Mouse (Mus musculus) hindbrain, embryonic 11.5 days (tissue): ENCODE measurements around the gene Slco1a5. TPM values are rescaled to one million over a fixed set of nuclear protein-coding genes. Genes with fewer than 3 reads are reported as not detected.

Experiments
- ATAC-seq: fragments of 200-750 bp; cut with Nextera tagmentation; 2 replicates; pipeline ENCODE4 v1.8.0; 2017; ENCODE audit warnings: mild to moderate bottlenecking, moderate TSS enrichment, moderate library complexity; ENCODE audit not compliant: low FRiP score
- DNase-seq: peaks from one replicate; pipeline ENCODE4 v3.0.0-alpha.2; 2015; ENCODE audit warnings: low spot score
- H3K27ac ChIP-seq: fragments of 300-500 bp; sonication (generic); 2 replicates; pipeline ENCODE4 v1.5.1; 2014; ENCODE audit warnings: mild to moderate bottlenecking, low read depth, low read length
- H3K27me3 ChIP-seq: fragments of 300-500 bp; sonication (generic); 2 replicates; pipeline ENCODE4 v1.6.1; 2014; ENCODE audit warnings: mild to moderate bottlenecking, low read length, moderate library complexity, mixed read lengths; ENCODE audit not compliant: control insufficient read depth, insufficient read depth
- H3K36me3 ChIP-seq: fragments of 300-500 bp; sonication (generic); 2 replicates; pipeline ENCODE4 v1.6.1; 2014; ENCODE audit warnings: mild to moderate bottlenecking, low read length, moderate library complexity, mixed read lengths; ENCODE audit not compliant: control insufficient read depth, insufficient read depth
- H3K4me1 ChIP-seq: fragments of 300-500 bp; sonication (generic); replicated peaks from 2 replicates; pipeline ENCODE4 v1.6.1; 2014; ENCODE audit warnings: low read length, mixed read lengths; ENCODE audit not compliant: control insufficient read depth, insufficient read depth
- H3K4me2 ChIP-seq: fragments of 300-500 bp; sonication (generic); replicated peaks from 2 replicates; pipeline ENCODE4 v1.6.1; 2014; ENCODE audit warnings: mild to moderate bottlenecking, low read depth, low read length
- H3K4me3 ChIP-seq: fragments of 300-500 bp; sonication (generic); 2 replicates; pipeline ENCODE4 v1.5.1; 2014; ENCODE audit warnings: low read depth, low read length
- H3K9ac ChIP-seq: fragments of 300-500 bp; sonication (generic); 2 replicates; pipeline ENCODE4 v1.6.1; 2014; ENCODE audit warnings: low read depth, low read length
- H3K9me3 ChIP-seq: fragments of 300-500 bp; sonication (generic); 2 replicates; pipeline ENCODE4 v1.6.1; 2016; ENCODE audit warnings: low read length; ENCODE audit not compliant: control insufficient read depth
- WGBS: fragments of 180-500 bp; shearing (Covaris S2); extraction: QIAGEN DNeasy Blood & Tissue Kit; methylation state at CpG from one replicate; pipeline ENCODE4 v1.1.7; 2014; 5-methylcytosine and 5-hydroxymethylcytosine counted together
- polyA plus RNA-seq: library from polyadenylated mRNA; unstranded; fragments of >200 nt; fragmentation: Nextera tagmentation; extraction: Ambion mirVana; gene quantifications from 2 replicates; pipeline ENCODE4 v1.2.1, GENCODE M21; 2014

Slco1a5 gene
- 0.65 and 0.80 TPM in 2 replicates for polyA plus RNA-seq

- no peak within 1 kb of the TSS for H3K27ac ChIP-seq
- no peak within 1 kb of the TSS for H3K9ac ChIP-seq
- H3K36me3 ChIP-seq: no peaks in the 10 kb centered on the region
- H3K9me3 ChIP-seq: no peaks in the 10 kb centered on the region
- no peak within 1 kb of the TSS for H3K4me2 ChIP-seq
- DNase-seq (no peak), ATAC-seq (no peak)
- WGBS: 26% methylated on average over 4 of the region's 4 CpGs
- H3K27me3 ChIP-seq: no peaks in the 10 kb centered on the region
- H3K4me3 ChIP-seq: no peak within 1 kb of the TSS
- H3K4me1 ChIP-seq: no peaks in the 10 kb centered on the region
These were observed at the start of gene Slco1a5 for GRCm38 (mm10) chr6:142322881-142323280. Gene Slco1a5, minus strand, starts transcription at chr6:142322981.

- ATAC-seq (no peak), DNase-seq (no peak)
- no peak overlapping the region for H3K4me2 ChIP-seq
- no peak overlapping the region for H3K4me3 ChIP-seq
- WGBS: 95% methylated on average over 3 of the region's 3 CpGs
- no peaks in the 10 kb centered on the region for H3K9me3 ChIP-seq
- H3K27ac ChIP-seq: no peak overlapping the region
- H3K4me1 ChIP-seq: no peaks in the 10 kb centered on the region
- H3K9ac ChIP-seq: no peak overlapping the region
- no peaks in the 10 kb centered on the region for H3K27me3 ChIP-seq
- H3K36me3 ChIP-seq: no peaks in the 10 kb centered on the region
These were observed 46.8 kb upstream of the Slco1a5 start for GRCm38 (mm10) chr6:142369568-142369967.

GRCm38 (mm10) chr6:142367565-142367964, 44.8 kb upstream of the Slco1a5 start:
- ATAC-seq (no peak), DNase-seq (no peak)
- Histone ChIP-seq H3K27me3 (no peaks in the 10 kb centered on the region), H3K4me1 (no peaks in the 10 kb centered on the region), H3K9me3 (no peaks in the 10 kb centered on the region), H3K36me3 (peaks cover 3% of the 10 kb centered on the region; the same call in 1 of the 2 replicates), H3K9ac (no peak overlapping the region), H3K27ac (no peak overlapping the region), H3K4me2 (no peak overlapping the region), H3K4me3 (no peak overlapping the region)
- 87% methylated on average over 3 of the region's 3 CpGs for WGBS

GRCm38 (mm10) chr6:142366473-142367018, 43.8 kb upstream of the Slco1a5 start:
- DNase-seq (no peak), ATAC-seq (no peak)
- WGBS: 95% methylated on average over 10 of the region's 10 CpGs
- no peak overlapping the region for H3K9ac ChIP-seq
- H3K4me1 ChIP-seq: no peaks in the 10 kb centered on the region
- no peak overlapping the region for H3K4me3 ChIP-seq
- peaks cover 3% of the 10 kb centered on the region; the same call in 1 of the 2 replicates for H3K36me3 ChIP-seq
- no peak overlapping the region for H3K27ac ChIP-seq
- H3K4me2 ChIP-seq: no peak overlapping the region
- H3K27me3 ChIP-seq: no peaks in the 10 kb centered on the region
- no peaks in the 10 kb centered on the region for H3K9me3 ChIP-seq

- no peak overlapping the region for H3K4me3 ChIP-seq
- DNase-seq: no peak
- H3K9ac ChIP-seq: no peak overlapping the region
- ATAC-seq: no peak
- H3K4me1 ChIP-seq: no peaks in the 10 kb centered on the region
- H3K9me3 ChIP-seq: no peaks in the 10 kb centered on the region
- H3K36me3 ChIP-seq: peaks cover 3% of the 10 kb centered on the region; the same call in 1 of the 2 replicates
- no peak overlapping the region for H3K27ac ChIP-seq
- H3K4me2 ChIP-seq: no peak overlapping the region
- WGBS: 89% methylated on average over 8 of the region's 8 CpGs
- H3K27me3 ChIP-seq: no peaks in the 10 kb centered on the region
These were observed 43.1 kb upstream of the Slco1a5 start for GRCm38 (mm10) chr6:142365742-142366472.

- ATAC-seq: peak; percentile 37; the same call in 1 of the 2 replicates
- Histone ChIP-seq H3K27me3 (no peaks in the 10 kb centered on the region), H3K4me3 (no peak overlapping the region), H3K36me3 (peaks cover 7% of the 10 kb centered on the region; the same call in 1 of the 2 replicates), H3K4me2 (no peak overlapping the region), H3K27ac (no peak overlapping the region), H3K9ac (no peak overlapping the region), H3K9me3 (no peaks in the 10 kb centered on the region), H3K4me1 (no peaks in the 10 kb centered on the region)
- 78% methylated on average over 9 of the region's 9 CpGs for WGBS
- peak; percentile 18 for DNase-seq
These were observed 40.3 kb upstream of the Slco1a5 start for GRCm38 (mm10) chr6:142363019-142363576.

GRCm38 (mm10) chr6:142362036-142362435, 39.3 kb upstream of the Slco1a5 start:
- Histone ChIP-seq H3K4me2 (no peak overlapping the region), H3K36me3 (peaks cover 7% of the 10 kb centered on the region; the same call in 1 of the 2 replicates), H3K27ac (no peak overlapping the region), H3K9ac (no peak overlapping the region), H3K27me3 (no peaks in the 10 kb centered on the region), H3K9me3 (no peaks in the 10 kb centered on the region), H3K4me1 (no peaks in the 10 kb centered on the region), H3K4me3 (no peak overlapping the region)
- ATAC-seq (no peak), DNase-seq (no peak)
- 90% methylated on average over 6 of the region's 6 CpGs for WGBS

GRCm38 (mm10) chr6:142357106-142357505, 34.3 kb upstream of the Slco1a5 start:
- Histone ChIP-seq H3K4me2 (no peak overlapping the region), H3K27ac (no peak overlapping the region), H3K9ac (no peak overlapping the region), H3K27me3 (no peaks in the 10 kb centered on the region), H3K9me3 (no peaks in the 10 kb centered on the region), H3K36me3 (0 out of 2 replicates have a peak, but pooled peaks cover 4% of the 10 kb centered on the region), H3K4me3 (no peak overlapping the region), H3K4me1 (no peaks in the 10 kb centered on the region)
- ATAC-seq (no peak), DNase-seq (no peak)
- 74% methylated on average over 7 of the region's 7 CpGs for WGBS
